Mouse (Mus musculus): Measurements from ENCODE around the gene Ppid. TPM values are rescaled to one million over a fixed set of nuclear protein-coding genes. Genes with fewer than 3 reads are reported as not detected.

Ppid gene
- 207 and 233 TPM in 2 replicates for polyA plus RNA-seq (2014; fragmentation: Nextera tagmentation; extraction: Ambion mirVana)

DNA sequence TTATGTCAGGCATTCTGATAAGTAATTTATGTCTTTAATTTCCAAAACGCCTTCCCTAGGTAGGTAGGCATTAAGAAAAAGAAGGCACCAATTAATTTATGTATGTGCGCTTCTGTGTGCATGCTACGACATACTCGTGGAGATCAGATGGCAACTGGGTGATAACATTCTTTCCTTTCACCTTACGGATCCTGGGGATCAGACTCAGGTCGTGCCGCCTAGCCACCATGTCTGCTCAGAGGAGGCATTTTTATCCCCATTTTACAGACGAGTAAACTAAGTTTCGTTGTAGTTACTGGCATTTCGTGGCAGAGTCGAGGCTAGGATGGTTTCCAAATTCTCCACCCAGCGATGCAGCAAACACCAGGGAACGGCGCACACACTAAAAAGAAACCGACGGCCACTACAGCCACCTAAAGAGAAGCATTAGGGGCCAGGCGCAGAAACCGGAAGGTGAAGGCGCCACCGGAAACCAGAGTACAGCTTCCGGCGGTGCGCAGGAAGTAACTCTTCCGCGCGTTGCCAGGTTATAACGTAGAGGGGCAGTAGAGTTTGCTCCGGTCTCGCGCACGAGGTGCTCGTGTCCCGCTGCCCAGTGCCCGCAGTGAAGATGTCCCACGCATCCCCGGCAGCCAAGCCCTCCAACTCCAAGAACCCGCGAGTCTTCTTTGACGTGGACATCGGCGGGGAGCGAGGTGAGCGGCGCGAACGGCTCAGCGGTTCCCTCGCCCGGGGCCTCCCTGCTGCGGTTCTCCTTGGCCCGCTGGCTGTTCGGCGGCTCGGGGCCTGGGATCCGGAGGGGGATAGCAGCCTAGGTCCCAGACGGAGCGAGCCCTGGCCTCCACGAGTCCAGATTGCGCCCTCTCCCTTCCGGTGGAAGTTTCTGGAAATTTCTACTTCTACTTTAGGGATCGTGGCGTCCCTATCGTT lies at the start of gene Ppid:
Ppid (plus strand) TSS at position 480 of the 930 bp plus-strand sequence.
- H3K36me3 ChIP-seq (ENCODE audit: control insufficient read depth, insufficient read depth, low read length): no peaks in the 10 kb centered on the region; the same call in 1 of the 2 replicates
- ATAC-seq (ENCODE audit: low FRiP score): peak; percentile 88
- peak within 1 kb of the TSS; percentile 59 for H3K27ac ChIP-seq (ENCODE audit: low read depth, low read length)
- H3K27me3 ChIP-seq (ENCODE audit: control insufficient read depth, insufficient read depth, low read length): no peaks in the 10 kb centered on the region
- no peaks in the 10 kb centered on the region for H3K9me3 ChIP-seq (ENCODE audit: control insufficient read depth, low read length)
- 4% methylated on average over 63 of the region's 63 CpGs for WGBS
- H3K4me2 ChIP-seq: peak within 1 kb of the TSS; percentile 57
- H3K4me3 ChIP-seq (ENCODE audit: low read depth, low read length): peak within 1 kb of the TSS; percentile 83
- DNase-seq (ENCODE audit: low spot score, missing footprints): peak; percentile 98
- H3K4me1 ChIP-seq (ENCODE audit: control insufficient read depth, insufficient read depth, low read length): peaks cover 6% of the 10 kb centered on the region
- peak within 1 kb of the TSS; percentile 83 for H3K9ac ChIP-seq (ENCODE audit: low read length)

DNA sequence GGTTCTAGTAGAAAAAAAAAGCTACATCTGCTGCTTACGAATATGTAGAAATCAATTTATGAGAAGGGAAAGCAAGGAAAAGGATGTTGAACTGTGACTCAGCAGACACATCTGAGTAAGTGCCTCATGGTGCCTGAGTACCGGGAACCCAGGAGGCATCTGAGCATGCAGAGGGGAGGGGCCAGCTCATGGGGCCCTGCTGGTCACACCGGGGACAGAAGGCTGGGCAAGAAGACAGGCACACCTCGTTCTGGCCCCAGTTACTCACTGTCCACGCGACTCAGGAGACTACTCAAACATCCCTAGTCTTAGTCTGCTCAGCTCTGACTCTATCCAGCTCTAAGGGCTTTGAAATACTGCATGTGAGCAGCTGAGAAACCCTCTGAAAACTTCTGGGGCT lies 48.6 kb upstream of the Ppid start:
- DNase-seq (ENCODE audit: low spot score, missing footprints): no peak
- H3K4me1 ChIP-seq (ENCODE audit: control insufficient read depth, insufficient read depth, low read length): no peaks in the 10 kb centered on the region
- ATAC-seq (ENCODE audit: low FRiP score): no peak

DNA sequence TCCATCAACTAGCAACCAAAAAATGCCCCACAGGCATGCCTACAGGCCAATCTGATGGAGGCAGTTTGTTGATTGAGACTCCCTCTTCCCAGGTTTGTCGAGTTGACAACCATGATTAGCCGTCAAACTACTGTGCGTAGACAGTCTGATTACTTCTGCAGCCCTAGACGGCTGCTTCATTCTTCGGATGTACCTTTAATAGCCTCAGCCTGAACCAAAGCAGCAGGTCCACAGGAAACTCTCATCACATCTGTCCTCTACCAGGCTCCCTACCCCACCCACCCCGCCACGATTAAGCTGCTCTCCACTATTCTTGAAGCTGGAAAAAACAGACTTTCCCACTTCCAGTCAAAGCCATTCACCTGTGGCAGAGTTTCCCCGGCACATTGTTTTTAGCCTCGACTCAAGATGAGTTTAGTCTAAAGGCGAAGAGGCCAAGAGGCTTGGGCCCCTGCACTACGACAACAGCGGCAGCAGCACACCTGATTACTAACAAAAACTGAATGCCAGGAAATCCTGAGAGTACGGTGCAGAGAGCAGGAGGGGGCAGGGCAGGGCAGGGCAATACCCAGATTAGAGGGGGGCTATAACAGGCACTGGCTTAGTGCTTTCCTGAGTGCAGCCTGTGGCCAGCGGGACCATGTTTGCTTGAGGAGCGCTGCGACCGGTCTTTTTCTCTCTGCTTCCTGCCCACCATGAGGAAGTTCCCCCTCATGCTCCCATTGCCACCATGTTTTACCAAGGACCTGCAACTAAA lies 42.3 kb upstream of the Ppid start:
- Histone ChIP-seq H3K4me1 (ENCODE audit: control insufficient read depth, insufficient read depth, low read length) (no peaks in the 10 kb centered on the region), H3K27me3 (ENCODE audit: control insufficient read depth, insufficient read depth, low read length) (no peaks in the 10 kb centered on the region), H3K36me3 (ENCODE audit: control insufficient read depth, insufficient read depth, low read length) (no peaks in the 10 kb centered on the region), H3K9ac (ENCODE audit: low read length) (no peak overlapping the region), H3K9me3 (ENCODE audit: control insufficient read depth, low read length) (no peaks in the 10 kb centered on the region), H3K27ac (ENCODE audit: low read depth, low read length) (no peak overlapping the region), H3K4me3 (ENCODE audit: low read depth, low read length) (no peak overlapping the region), H3K4me2 (no peak overlapping the region)
- no peak for DNase-seq (ENCODE audit: low spot score, missing footprints)
- 87% methylated on average over 17 of the region's 17 CpGs for WGBS
- ATAC-seq (ENCODE audit: low FRiP score): no peak

More for the DNA sequence above, 48.6 kb upstream of the Ppid start:
- Histone ChIP-seq H3K27me3 (ENCODE audit: control insufficient read depth, insufficient read depth, low read length) (no peaks in the 10 kb centered on the region), H3K36me3 (ENCODE audit: control insufficient read depth, insufficient read depth, low read length) (no peaks in the 10 kb centered on the region), H3K27ac (ENCODE audit: low read depth, low read length) (no peak overlapping the region), H3K9me3 (ENCODE audit: control insufficient read depth, low read length) (no peaks in the 10 kb centered on the region), H3K4me2 (no peak overlapping the region), H3K9ac (ENCODE audit: low read length) (no peak overlapping the region), H3K4me3 (ENCODE audit: low read depth, low read length) (no peak overlapping the region)
- WGBS: 46% methylated on average over 6 of the region's 6 CpGs

DNA sequence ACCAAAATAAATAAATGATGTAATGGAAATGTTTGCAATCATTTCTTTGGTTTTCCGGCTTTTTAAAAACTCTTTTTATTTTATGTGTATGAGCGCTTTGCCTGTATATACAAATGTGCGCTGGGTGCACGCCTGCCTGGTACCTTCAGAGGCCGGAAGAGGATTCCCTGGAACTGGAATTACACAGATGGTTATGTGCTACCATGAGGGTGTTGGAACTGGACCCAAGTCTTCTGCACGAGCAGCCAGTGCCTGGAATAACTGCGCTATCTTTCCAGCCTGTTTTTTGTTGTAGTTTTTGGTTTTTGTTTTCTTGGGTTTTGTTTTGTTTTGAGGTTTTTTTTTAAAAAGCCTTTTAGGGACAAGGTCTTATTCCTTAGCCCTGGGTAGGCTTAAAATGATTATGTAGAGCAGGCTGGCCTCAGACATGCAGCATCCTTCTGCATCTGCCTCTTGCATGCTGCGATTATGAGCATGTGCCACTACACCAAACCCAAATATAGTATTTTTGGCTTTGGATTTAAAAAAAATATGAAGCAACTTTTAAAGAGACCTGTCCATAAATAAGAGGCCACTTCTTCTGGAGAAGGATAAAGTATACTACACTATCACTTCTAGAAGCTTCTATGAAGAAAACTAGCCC lies 41.3 kb upstream of the Ppid start:
- no peak for DNase-seq (ENCODE audit: low spot score, missing footprints)

DNA sequence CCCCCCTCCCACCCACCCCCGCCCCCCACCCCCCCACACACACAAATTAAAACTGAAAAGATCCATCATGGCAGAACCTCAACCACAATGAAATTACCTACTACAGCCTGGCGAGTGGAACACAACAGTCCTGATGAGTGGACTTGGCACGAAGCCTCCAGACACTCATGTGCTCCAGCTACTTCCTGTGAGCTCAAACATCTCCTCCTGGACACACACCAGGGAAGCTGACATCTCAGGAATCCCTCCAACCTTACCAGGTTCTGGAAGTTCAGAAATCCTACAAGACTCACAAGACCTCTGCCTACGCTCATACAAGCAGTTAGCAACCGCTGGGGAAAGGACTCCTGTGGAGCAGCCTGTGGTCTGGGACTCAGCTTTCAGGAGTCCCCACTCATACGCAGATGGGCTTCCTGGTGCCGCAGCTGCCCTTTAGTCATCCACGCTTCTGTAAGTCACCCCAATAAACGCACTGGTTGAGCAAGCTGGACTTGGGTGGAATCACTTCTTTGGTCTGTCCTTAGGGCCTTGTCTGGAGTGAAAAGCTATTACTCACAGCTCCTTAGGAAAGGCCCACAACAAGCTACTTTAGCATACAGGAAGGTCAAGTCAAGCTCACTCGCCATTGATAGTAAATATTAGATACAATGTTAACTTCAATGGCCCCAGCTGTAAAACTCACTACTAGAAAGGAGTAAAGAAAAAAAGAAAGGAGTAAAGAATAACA lies 39.2 kb upstream of the Ppid start:
- H3K36me3 ChIP-seq (ENCODE audit: control insufficient read depth, insufficient read depth, low read length): no peaks in the 10 kb centered on the region
- ATAC-seq (ENCODE audit: low FRiP score) (no peak), DNase-seq (ENCODE audit: low spot score, missing footprints) (no peak)
- no peak overlapping the region for H3K4me3 ChIP-seq (ENCODE audit: low read depth, low read length)
- no peaks in the 10 kb centered on the region for H3K9me3 ChIP-seq (ENCODE audit: control insufficient read depth, low read length)
- no peak overlapping the region for H3K9ac ChIP-seq (ENCODE audit: low read length)
- H3K4me1 ChIP-seq (ENCODE audit: control insufficient read depth, insufficient read depth, low read length): no peaks in the 10 kb centered on the region
- no peaks in the 10 kb centered on the region for H3K27me3 ChIP-seq (ENCODE audit: control insufficient read depth, insufficient read depth, low read length)
- 88% methylated on average over 10 of the region's 10 CpGs for WGBS
- H3K4me2 ChIP-seq: no peak overlapping the region
- no peak overlapping the region for H3K27ac ChIP-seq (ENCODE audit: low read depth, low read length)

More for the DNA sequence above, 41.3 kb upstream of the Ppid start:
- Histone ChIP-seq H3K4me3 (ENCODE audit: low read depth, low read length) (no peak overlapping the region), H3K27me3 (ENCODE audit: control insufficient read depth, insufficient read depth, low read length) (no peaks in the 10 kb centered on the region), H3K4me1 (ENCODE audit: control insufficient read depth, insufficient read depth, low read length) (no peaks in the 10 kb centered on the region), H3K36me3 (ENCODE audit: control insufficient read depth, insufficient read depth, low read length) (no peaks in the 10 kb centered on the region), H3K27ac (ENCODE audit: low read depth, low read length) (no peak overlapping the region), H3K4me2 (no peak overlapping the region), H3K9ac (ENCODE audit: low read length) (no peak overlapping the region), H3K9me3 (ENCODE audit: control insufficient read depth, low read length) (no peaks in the 10 kb centered on the region)
- no peak for ATAC-seq (ENCODE audit: low FRiP score)
- WGBS: 94% methylated on average over 8 of the region's 8 CpGs

DNA sequence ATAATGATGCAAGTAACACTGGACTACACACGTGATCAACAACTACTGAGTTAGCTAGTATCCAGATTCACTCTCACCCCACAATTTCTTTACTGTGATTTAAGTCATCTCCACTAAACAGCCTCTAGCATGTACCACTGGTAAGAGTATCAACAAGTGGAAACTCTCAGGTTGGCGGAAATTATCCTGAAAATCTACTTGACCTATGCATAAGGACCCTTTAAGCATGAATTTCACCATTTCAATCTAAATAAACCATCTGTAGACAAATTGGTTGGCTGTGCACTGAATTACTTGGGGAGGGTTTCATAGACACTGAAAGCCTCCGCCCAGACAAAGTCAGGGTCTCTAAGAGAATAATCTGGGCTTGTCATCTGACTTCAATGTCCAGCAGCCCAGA lies 37.4 kb upstream of the Ppid start:
- no peak overlapping the region for H3K9ac ChIP-seq (ENCODE audit: low read length)
- no peak for ATAC-seq (ENCODE audit: low FRiP score)
- H3K4me1 ChIP-seq (ENCODE audit: control insufficient read depth, insufficient read depth, low read length): no peaks in the 10 kb centered on the region
- H3K27ac ChIP-seq (ENCODE audit: low read depth, low read length): no peak overlapping the region
- no peaks in the 10 kb centered on the region for H3K36me3 ChIP-seq (ENCODE audit: control insufficient read depth, insufficient read depth, low read length)
- WGBS: 92% methylated on average over 3 of the region's 3 CpGs
- H3K4me2 ChIP-seq: no peak overlapping the region
- no peak overlapping the region for H3K4me3 ChIP-seq (ENCODE audit: low read depth, low read length)
- no peaks in the 10 kb centered on the region for H3K27me3 ChIP-seq (ENCODE audit: control insufficient read depth, insufficient read depth, low read length)
- no peaks in the 10 kb centered on the region for H3K9me3 ChIP-seq (ENCODE audit: control insufficient read depth, low read length)
- no peak for DNase-seq (ENCODE audit: low spot score, missing footprints)

DNA sequence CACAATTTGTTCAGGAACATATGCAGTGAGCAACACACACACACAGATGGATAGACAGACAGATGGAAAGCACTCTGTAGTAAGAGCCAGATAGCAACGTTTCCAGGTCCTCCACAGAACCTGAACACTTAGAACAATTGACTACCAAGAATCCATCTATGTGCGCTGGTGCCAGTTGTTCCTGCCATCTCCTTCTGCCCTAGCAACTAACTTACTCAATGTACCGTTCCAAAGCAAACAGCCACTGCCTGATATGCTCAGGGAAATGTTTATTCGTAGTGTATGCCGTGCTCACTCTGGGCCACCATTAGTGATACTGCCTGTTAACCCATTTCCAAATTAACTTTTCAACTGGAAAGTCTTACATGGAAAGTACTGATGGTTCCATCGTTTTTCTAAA lies 36.1 kb upstream of the Ppid start:
- no peaks in the 10 kb centered on the region for H3K9me3 ChIP-seq (ENCODE audit: control insufficient read depth, low read length)
- no peaks in the 10 kb centered on the region for H3K36me3 ChIP-seq (ENCODE audit: control insufficient read depth, insufficient read depth, low read length)
- ATAC-seq (ENCODE audit: low FRiP score): no peak
- H3K9ac ChIP-seq (ENCODE audit: low read length): no peak overlapping the region
- no peak overlapping the region for H3K4me3 ChIP-seq (ENCODE audit: low read depth, low read length)
- DNase-seq (ENCODE audit: low spot score, missing footprints): peak; percentile 41
- no peak overlapping the region for H3K27ac ChIP-seq (ENCODE audit: low read depth, low read length)
- no peaks in the 10 kb centered on the region for H3K4me1 ChIP-seq (ENCODE audit: control insufficient read depth, insufficient read depth, low read length)
- H3K4me2 ChIP-seq: no peak overlapping the region
- no peaks in the 10 kb centered on the region for H3K27me3 ChIP-seq (ENCODE audit: control insufficient read depth, insufficient read depth, low read length)
- WGBS: 95% methylated on average over 6 of the region's 6 CpGs

DNA sequence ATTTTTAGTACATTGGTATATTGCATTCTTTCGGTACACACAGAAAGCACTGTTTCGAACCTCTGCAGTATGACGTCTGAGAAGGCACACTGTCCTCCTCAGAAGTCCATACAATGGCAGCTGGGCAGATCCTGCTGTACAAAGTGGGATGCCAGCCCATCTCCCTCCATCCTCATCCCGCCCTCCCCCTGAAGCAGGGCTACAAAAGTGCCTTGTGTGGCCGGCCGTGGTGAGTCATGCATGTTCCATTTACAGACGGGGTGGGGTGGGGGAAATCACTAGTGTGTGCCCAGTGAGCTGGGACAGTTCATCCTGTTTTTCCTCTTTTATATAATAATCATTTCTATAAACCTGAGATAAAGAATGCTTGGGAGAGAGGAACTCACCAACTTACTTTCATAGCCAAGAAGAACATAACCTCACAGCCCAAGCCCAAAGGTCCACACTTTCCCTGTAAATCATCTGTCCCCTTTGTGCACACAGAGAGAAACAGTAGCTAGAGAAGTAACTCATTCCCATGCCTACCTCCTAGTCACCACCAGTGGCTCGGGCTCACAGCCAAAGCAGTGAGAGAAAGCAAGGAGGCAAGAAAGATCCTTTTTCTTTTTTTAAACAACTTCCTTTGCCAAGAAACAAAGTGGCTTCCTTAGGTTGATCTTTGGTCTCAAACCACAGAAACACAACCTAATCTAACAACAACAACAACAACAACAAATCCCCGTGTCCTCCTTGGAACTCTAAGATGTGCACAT lies 31.9 kb upstream of the Ppid start:
- no peaks in the 10 kb centered on the region for H3K36me3 ChIP-seq (ENCODE audit: control insufficient read depth, insufficient read depth, low read length)
- H3K27me3 ChIP-seq (ENCODE audit: control insufficient read depth, insufficient read depth, low read length): no peaks in the 10 kb centered on the region
- no peak overlapping the region for H3K9ac ChIP-seq (ENCODE audit: low read length)
- no peaks in the 10 kb centered on the region for H3K9me3 ChIP-seq (ENCODE audit: control insufficient read depth, low read length)
- DNase-seq (ENCODE audit: low spot score, missing footprints) (peak; percentile 14), ATAC-seq (ENCODE audit: low FRiP score) (no peak)
- no peak overlapping the region for H3K27ac ChIP-seq (ENCODE audit: low read depth, low read length)
- 93% methylated on average over 9 of the region's 9 CpGs for WGBS
- H3K4me2 ChIP-seq: no peak overlapping the region
- H3K4me3 ChIP-seq (ENCODE audit: low read depth, low read length): no peak overlapping the region
- H3K4me1 ChIP-seq (ENCODE audit: control insufficient read depth, insufficient read depth, low read length): no peaks in the 10 kb centered on the region

All from midbrain, embryonic 11.5 days (tissue).